Mouse (Mus musculus): Measurements from ENCODE around the gene Ndufs8. TPM values are rescaled to one million over a fixed set of nuclear protein-coding genes. Genes with fewer than 3 reads are reported as not detected.

Ndufs8 gene
- polyA plus RNA-seq, 1 experiment: 91.7 TPM

- peak; percentile 41; the same call in 1 of the 2 replicates for TF ChIP-seq EP300 (IDR thresholded peaks at IDR 0.05; ENCODE audit: insufficient read depth, low read depth, low read length)
- TF ChIP-seq CTCF (IDR thresholded peaks at IDR 0.05; ENCODE audit: low read depth, low read length): no peak
- Histone ChIP-seq H3K27ac (ENCODE audit: insufficient read depth, low read length) (no peak overlapping the region), H3K4me3 (ENCODE audit: low read depth, low read length) (no peak overlapping the region), H3K9ac (ENCODE audit: low read depth, poor library complexity, severe bottlenecking) (no peak overlapping the region), H3K9me3 (replicated peaks; ENCODE audit: control insufficient read depth, insufficient read depth, low read length, poor library complexity, severe bottlenecking) (no peaks in the 10 kb centered on the region), H3K27me3 (ENCODE audit: control insufficient read depth, insufficient read depth, low read length, poor library complexity, severe bottlenecking) (no peaks in the 10 kb centered on the region), H3K36me3 (ENCODE audit: control insufficient read depth, insufficient read depth, low read length, poor library complexity, severe bottlenecking) (no peaks in the 10 kb centered on the region), H3K4me1 (ENCODE audit: control insufficient read depth, insufficient read depth, low read length) (peaks cover 5% of the 10 kb centered on the region)
Measured at GRCm38 (mm10) chr19:3905261-3905969, 7.2 kb downstream of the Ndufs8 start.

DNA sequence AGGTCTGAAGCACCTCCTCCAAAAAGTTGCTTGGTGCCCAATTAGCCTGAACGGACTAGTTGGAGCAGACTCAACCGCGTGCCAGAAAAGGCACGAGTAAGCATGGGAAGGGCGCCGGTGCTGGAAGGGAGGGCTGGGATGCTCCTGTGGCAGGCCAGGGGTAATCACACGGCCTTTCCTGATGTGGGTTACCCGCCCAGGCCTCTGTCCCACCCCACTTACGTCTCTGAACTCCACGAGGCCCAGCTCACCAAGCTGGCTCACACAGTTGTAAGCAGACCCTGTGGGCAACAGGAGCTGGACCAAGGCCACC is 8.3 kb downstream of the Ndufs8 start:
- H3K4me1 ChIP-seq (ENCODE audit: control insufficient read depth, insufficient read depth, low read length): peaks cover 5% of the 10 kb centered on the region
- H3K36me3 ChIP-seq (ENCODE audit: control insufficient read depth, insufficient read depth, low read length, poor library complexity, severe bottlenecking): no peaks in the 10 kb centered on the region
- no peak overlapping the region for H3K9ac ChIP-seq (ENCODE audit: low read depth, poor library complexity, severe bottlenecking)
- no peaks in the 10 kb centered on the region for H3K9me3 ChIP-seq (replicated peaks; ENCODE audit: control insufficient read depth, insufficient read depth, low read length, poor library complexity, severe bottlenecking)
- peak overlapping the region; percentile 42 for H3K4me3 ChIP-seq (ENCODE audit: low read depth, low read length)
- no peak overlapping the region for H3K27ac ChIP-seq (ENCODE audit: insufficient read depth, low read length)
- H3K27me3 ChIP-seq (ENCODE audit: control insufficient read depth, insufficient read depth, low read length, poor library complexity, severe bottlenecking): no peaks in the 10 kb centered on the region
- TF ChIP-seq POLR2A (IDR thresholded peaks at IDR 0.05; ENCODE audit: insufficient read depth, low read length) (no peak), EP300 (IDR thresholded peaks at IDR 0.05; ENCODE audit: insufficient read depth, low read depth, low read length) (no peak), CTCF (IDR thresholded peaks at IDR 0.05; ENCODE audit: low read depth, low read length) (no peak)

- H3K4me3 ChIP-seq (ENCODE audit: low read depth, low read length): peak overlapping the region; percentile 42
- peaks cover 5% of the 10 kb centered on the region for H3K4me1 ChIP-seq (ENCODE audit: control insufficient read depth, insufficient read depth, low read length)
- no peak for TF ChIP-seq EP300 (IDR thresholded peaks at IDR 0.05; ENCODE audit: insufficient read depth, low read depth, low read length)
- TF ChIP-seq POLR2A (IDR thresholded peaks at IDR 0.05; ENCODE audit: insufficient read depth, low read length): no peak
- no peak for TF ChIP-seq CTCF (IDR thresholded peaks at IDR 0.05; ENCODE audit: low read depth, low read length)
- no peak overlapping the region for H3K9ac ChIP-seq (ENCODE audit: low read depth, poor library complexity, severe bottlenecking)
- H3K9me3 ChIP-seq (replicated peaks; ENCODE audit: control insufficient read depth, insufficient read depth, low read length, poor library complexity, severe bottlenecking): no peaks in the 10 kb centered on the region
- no peaks in the 10 kb centered on the region for H3K36me3 ChIP-seq (ENCODE audit: control insufficient read depth, insufficient read depth, low read length, poor library complexity, severe bottlenecking)
- no peak overlapping the region for H3K27ac ChIP-seq (ENCODE audit: insufficient read depth, low read length)
- H3K27me3 ChIP-seq (ENCODE audit: control insufficient read depth, insufficient read depth, low read length, poor library complexity, severe bottlenecking): no peaks in the 10 kb centered on the region
Measured at GRCm38 (mm10) chr19:3903648-3904362, 8.8 kb downstream of the Ndufs8 start.

DNA sequence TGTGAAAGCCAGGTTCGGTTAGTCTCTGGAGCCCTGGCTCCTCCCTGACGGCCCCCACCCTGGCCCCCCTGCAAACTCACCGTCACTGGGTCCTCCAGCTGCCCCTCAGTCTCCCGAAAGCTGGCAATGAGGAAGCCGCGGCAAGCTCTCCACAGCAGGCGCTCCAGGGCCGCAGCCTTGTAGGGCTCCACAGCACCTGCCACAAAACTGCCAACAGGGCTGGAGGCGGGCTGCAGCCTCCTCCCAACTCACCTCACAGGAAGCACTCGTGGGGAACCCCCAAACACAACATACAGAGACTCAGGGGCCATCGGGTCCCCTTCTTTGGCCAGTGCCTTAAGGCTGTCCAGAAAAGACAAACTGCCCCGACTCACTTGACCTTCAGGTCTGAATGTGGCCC is 9.6 kb downstream of the Ndufs8 start:
- H3K9me3 ChIP-seq (replicated peaks; ENCODE audit: control insufficient read depth, insufficient read depth, low read length, poor library complexity, severe bottlenecking): no peaks in the 10 kb centered on the region
- no peaks in the 10 kb centered on the region for H3K27me3 ChIP-seq (ENCODE audit: control insufficient read depth, insufficient read depth, low read length, poor library complexity, severe bottlenecking)
- no peak overlapping the region for H3K27ac ChIP-seq (ENCODE audit: insufficient read depth, low read length)
- no peaks in the 10 kb centered on the region for H3K36me3 ChIP-seq (ENCODE audit: control insufficient read depth, insufficient read depth, low read length, poor library complexity, severe bottlenecking)
- H3K9ac ChIP-seq (ENCODE audit: low read depth, poor library complexity, severe bottlenecking): no peak overlapping the region
- peaks cover 5% of the 10 kb centered on the region for H3K4me1 ChIP-seq (ENCODE audit: control insufficient read depth, insufficient read depth, low read length)
- no peak for TF ChIP-seq CTCF (IDR thresholded peaks at IDR 0.05; ENCODE audit: low read depth, low read length)
- TF ChIP-seq POLR2A (IDR thresholded peaks at IDR 0.05; ENCODE audit: insufficient read depth, low read length): no peak
- no peak for TF ChIP-seq EP300 (IDR thresholded peaks at IDR 0.05; ENCODE audit: insufficient read depth, low read depth, low read length)
- H3K4me3 ChIP-seq (ENCODE audit: low read depth, low read length): no peak overlapping the region

DNA sequence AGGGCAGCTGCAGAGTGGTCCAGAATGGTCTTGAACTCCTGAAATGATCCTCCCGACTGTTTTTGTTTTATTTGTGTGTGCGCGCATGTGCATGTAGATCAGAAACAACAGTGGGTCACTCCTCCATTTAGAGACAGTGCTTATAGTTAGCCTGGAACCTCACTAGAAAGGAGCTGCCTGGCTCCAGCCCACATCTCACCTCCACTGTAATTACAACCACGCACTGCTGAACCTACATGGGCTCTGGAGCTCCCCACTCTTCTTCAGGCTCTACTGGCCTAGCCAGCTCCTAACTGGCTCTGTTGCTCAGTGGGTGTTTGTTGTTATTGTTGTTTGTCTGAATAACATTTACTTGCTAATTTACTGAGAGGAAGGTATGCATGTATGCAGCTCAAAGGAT is 13.0 kb downstream of the Ndufs8 start:
- Histone ChIP-seq H3K9me3 (replicated peaks; ENCODE audit: control insufficient read depth, insufficient read depth, low read length, poor library complexity, severe bottlenecking) (no peaks in the 10 kb centered on the region), H3K27me3 (ENCODE audit: control insufficient read depth, insufficient read depth, low read length, poor library complexity, severe bottlenecking) (no peaks in the 10 kb centered on the region), H3K4me1 (ENCODE audit: control insufficient read depth, insufficient read depth, low read length) (no peaks in the 10 kb centered on the region), H3K9ac (ENCODE audit: low read depth, poor library complexity, severe bottlenecking) (no peak overlapping the region), H3K36me3 (ENCODE audit: control insufficient read depth, insufficient read depth, low read length, poor library complexity, severe bottlenecking) (no peaks in the 10 kb centered on the region), H3K27ac (ENCODE audit: insufficient read depth, low read length) (no peak overlapping the region), H3K4me3 (ENCODE audit: low read depth, low read length) (no peak overlapping the region)
- TF ChIP-seq POLR2A (IDR thresholded peaks at IDR 0.05; ENCODE audit: insufficient read depth, low read length): no peak
- no peak for TF ChIP-seq CTCF (IDR thresholded peaks at IDR 0.05; ENCODE audit: low read depth, low read length)
- TF ChIP-seq EP300 (IDR thresholded peaks at IDR 0.05; ENCODE audit: insufficient read depth, low read depth, low read length): no peak

DNA sequence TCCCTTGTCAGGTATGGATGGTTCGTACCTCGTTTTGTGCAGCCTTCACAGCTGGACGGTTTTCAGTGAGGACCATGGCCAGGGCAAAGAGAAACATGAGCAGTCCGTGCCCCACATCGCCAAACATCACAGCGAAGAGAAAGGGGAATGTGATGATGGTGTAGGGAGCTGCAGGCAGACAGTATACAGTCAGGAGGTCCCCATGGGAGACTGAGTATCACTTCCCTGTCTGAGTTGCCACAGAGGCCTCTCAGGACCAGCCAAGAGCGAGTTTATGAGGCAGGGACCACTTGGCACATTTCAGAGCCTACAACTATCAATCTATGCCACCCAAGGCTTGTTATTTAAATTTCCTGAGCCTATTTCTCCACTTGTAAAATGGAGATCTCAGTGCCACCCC is 13.6 kb downstream of the Ndufs8 start:
- Histone ChIP-seq H3K4me1 (ENCODE audit: control insufficient read depth, insufficient read depth, low read length) (no peaks in the 10 kb centered on the region), H3K9me3 (replicated peaks; ENCODE audit: control insufficient read depth, insufficient read depth, low read length, poor library complexity, severe bottlenecking) (no peaks in the 10 kb centered on the region), H3K27me3 (ENCODE audit: control insufficient read depth, insufficient read depth, low read length, poor library complexity, severe bottlenecking) (no peaks in the 10 kb centered on the region), H3K9ac (ENCODE audit: low read depth, poor library complexity, severe bottlenecking) (no peak overlapping the region), H3K36me3 (ENCODE audit: control insufficient read depth, insufficient read depth, low read length, poor library complexity, severe bottlenecking) (no peaks in the 10 kb centered on the region; the same call in 1 of the 2 replicates), H3K4me3 (ENCODE audit: low read depth, low read length) (no peak overlapping the region), H3K27ac (ENCODE audit: insufficient read depth, low read length) (no peak overlapping the region)
- TF ChIP-seq EP300 (IDR thresholded peaks at IDR 0.05; ENCODE audit: insufficient read depth, low read depth, low read length): no peak
- no peak for TF ChIP-seq CTCF (IDR thresholded peaks at IDR 0.05; ENCODE audit: low read depth, low read length)
- no peak for TF ChIP-seq POLR2A (IDR thresholded peaks at IDR 0.05; ENCODE audit: insufficient read depth, low read length)
